In the genomic region with DNA sequence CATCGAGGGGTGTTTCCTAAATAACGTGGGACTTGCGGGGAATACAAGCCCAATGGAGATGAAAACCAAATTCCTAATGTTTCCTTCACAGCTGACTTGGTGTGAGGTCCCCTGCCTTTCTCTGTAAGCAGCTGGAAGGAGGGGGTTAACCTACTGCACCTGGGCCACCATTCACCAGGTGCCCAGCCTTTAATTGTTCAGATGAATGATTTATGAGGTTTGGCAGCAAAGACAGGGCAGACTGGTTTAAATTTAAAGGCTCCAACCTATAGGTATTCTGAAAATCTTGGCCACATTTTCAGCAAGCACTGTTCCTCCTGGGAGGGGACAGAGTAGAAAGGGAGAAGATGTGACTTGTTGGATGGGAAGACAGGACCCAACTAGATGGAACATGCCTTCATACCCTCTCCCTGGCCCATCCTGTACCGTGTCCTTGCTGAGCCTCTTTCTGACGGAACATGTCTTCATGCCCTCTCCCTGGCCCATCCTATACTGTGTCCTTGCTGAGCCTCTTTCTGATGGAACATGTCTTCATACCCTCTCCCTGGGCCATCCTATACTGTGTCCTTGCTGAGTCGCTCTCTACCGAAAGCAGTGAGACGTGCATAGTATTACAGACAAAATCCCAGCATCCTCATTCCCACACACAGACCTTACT, we compare ENCODE assay signal across 21 mouse cellular contexts.
A peak's percentile ranks its signal among the peaks of the same experiment; 100 is the strongest.
DNase-seq lines count a peak whose midpoint lies in the region; ATAC-seq lines count a peak whose summit lies in the region.
"Had no signal": no experiment of that assay in that cellular context is flagged by ENCODE, and none has a peak within 500 bp of the region (broad histone marks: within the 10 kb centered on the region; RNA-seq: fewer than 3 reads in every experiment).

No protein-coding gene starts in this region.

- 97% methylated on average over 8 of the region's 8 CpGs for WGBS in forebrain, embryonic 13.5 days
- 91% methylated on average over 8 of the region's 8 CpGs for WGBS in forebrain, embryonic 10.5 days
- WGBS in kidney, embryonic 15.5 days, result 88% methylated on average over 8 of the region's 8 CpGs
- WGBS in embryonic facial prominence, embryonic 12.5 days, result 86% methylated on average over 8 of the region's 8 CpGs
- WGBS in limb, embryonic 12.5 days, result 70% methylated on average over 8 of the region's 8 CpGs

- 0 out of 2 replicates have a peak, but pooled peaks have one; percentile 14 for ATAC-seq in forebrain, embryonic 13.5 days
- 0 out of 2 replicates have a peak, but pooled peaks have one; percentile 50 for ATAC-seq in kidney, embryonic 15.5 days (replicated peaks; ENCODE audit: low FRiP score)
- ATAC-seq in embryonic facial prominence, embryonic 12.5 days (ENCODE audit: insufficient number of reproducible peaks, insufficient read depth, low FRiP score, low TSS enrichment), result peak; percentile 72; the same call in 1 of the 2 replicates
- ATAC-seq in limb, embryonic 12.5 days (ENCODE audit: insufficient number of reproducible peaks, insufficient read depth, low FRiP score, low TSS enrichment, low read depth), result 0 out of 2 replicates have a peak, but pooled peaks have one; percentile 15
- ATAC-seq in monocyte, adult 5-6 weeks (replicated peaks; ENCODE audit: insufficient number of reproducible peaks, low FRiP score, low TSS enrichment, poor library complexity, severe bottlenecking), result no peak

- H3K4me2 ChIP-seq in forebrain, embryonic 13.5 days, result no peak overlapping the region
- no peak overlapping the region for H3K4me2 ChIP-seq in kidney, embryonic 15.5 days
- no peak overlapping the region for H3K4me2 ChIP-seq in embryonic facial prominence, embryonic 12.5 days (replicated peaks)
- no peak overlapping the region for H3K4me2 ChIP-seq in limb, embryonic 12.5 days
- H3K4me2 ChIP-seq: hindbrain, embryonic 14.5 days; liver, embryonic 13.5 days; lung, embryonic 14.5 days; neural tube, embryonic 13.5 days had no signal

- no peaks in the 10 kb centered on the region for H3K27me3 ChIP-seq in forebrain, embryonic 13.5 days
- H3K27me3 ChIP-seq in forebrain, embryonic 10.5 days (ENCODE audit: poor library complexity, severe bottlenecking), result no peaks in the 10 kb centered on the region
- no peaks in the 10 kb centered on the region for H3K27me3 ChIP-seq in kidney, embryonic 15.5 days
- no peaks in the 10 kb centered on the region for H3K27me3 ChIP-seq in embryonic facial prominence, embryonic 12.5 days
- H3K27me3 ChIP-seq in limb, embryonic 12.5 days, result no peaks in the 10 kb centered on the region
- H3K27me3 ChIP-seq: liver, embryonic 13.5 days; neural tube, embryonic 13.5 days had no signal

- no peaks in the 10 kb centered on the region for H3K36me3 ChIP-seq in forebrain, embryonic 13.5 days (ENCODE audit: poor library complexity, severe bottlenecking)
- H3K36me3 ChIP-seq in forebrain, embryonic 10.5 days (replicated peaks), result no peaks in the 10 kb centered on the region
- no peaks in the 10 kb centered on the region for H3K36me3 ChIP-seq in kidney, embryonic 15.5 days
- no peaks in the 10 kb centered on the region for H3K36me3 ChIP-seq in embryonic facial prominence, embryonic 12.5 days
- no peaks in the 10 kb centered on the region for H3K36me3 ChIP-seq in limb, embryonic 12.5 days
- H3K36me3 ChIP-seq: liver, embryonic 13.5 days; neural tube, embryonic 13.5 days had no signal

- no peak overlapping the region for H3K4me3 ChIP-seq in forebrain, embryonic 13.5 days
- no peak overlapping the region for H3K4me3 ChIP-seq in forebrain, embryonic 10.5 days
- no peak overlapping the region for H3K4me3 ChIP-seq in kidney, embryonic 15.5 days (replicated peaks)
- H3K4me3 ChIP-seq in embryonic facial prominence, embryonic 12.5 days, result no peak overlapping the region
- H3K4me3 ChIP-seq in limb, embryonic 12.5 days (replicated peaks), result no peak overlapping the region
- H3K4me3 ChIP-seq: left cerebral cortex, adult 2 months; liver, embryonic 13.5 days; megakaryocyte, embryonic 14.5 days; myocyte; neural tube, embryonic 13.5 days had no signal

- no peak for DNase-seq in forebrain, embryonic 10.5 days (ENCODE audit: extremely low spot score, low spot score)
- no peak for DNase-seq in kidney, adult 18-20 months
- DNase-seq in lung, adult 18-20 months, result no peak
- DNase-seq: adrenal gland, postnatal 25 days; cerebellum, adult 9-10 months; kidney, postnatal 36 days; liver, embryonic 13.5 days; lung, embryonic 14.5 days; midbrain, embryonic 14.5 days; thymus, adult 2 months; thymus, postnatal 4 days had no signal

- no peaks in the 10 kb centered on the region for H3K9me3 ChIP-seq in forebrain, embryonic 13.5 days (replicated peaks)
- no peaks in the 10 kb centered on the region for H3K9me3 ChIP-seq in forebrain, embryonic 10.5 days
- H3K9me3 ChIP-seq in kidney, embryonic 15.5 days (replicated peaks), result no peaks in the 10 kb centered on the region
- no peaks in the 10 kb centered on the region for H3K9me3 ChIP-seq in embryonic facial prominence, embryonic 12.5 days
- no peaks in the 10 kb centered on the region for H3K9me3 ChIP-seq in limb, embryonic 12.5 days
- H3K9me3 ChIP-seq: liver, embryonic 13.5 days; megakaryocyte, embryonic 14.5 days; neural tube, embryonic 13.5 days had no signal

- peaks cover 5% of the 10 kb centered on the region; the same call in 1 of the 2 replicates for H3K4me1 ChIP-seq in forebrain, embryonic 13.5 days
- H3K4me1 ChIP-seq in forebrain, embryonic 10.5 days, result peaks cover 15% of the 10 kb centered on the region
- peaks cover 16% of the 10 kb centered on the region for H3K4me1 ChIP-seq in kidney, embryonic 15.5 days
- peaks cover 13% of the 10 kb centered on the region; the same call in 1 of the 2 replicates for H3K4me1 ChIP-seq in embryonic facial prominence, embryonic 12.5 days
- peaks cover 34% of the 10 kb centered on the region for H3K4me1 ChIP-seq in limb, embryonic 12.5 days (replicated peaks)
- H3K4me1 ChIP-seq: liver, embryonic 13.5 days; neural tube, embryonic 13.5 days had no signal

- no peak overlapping the region for H3K27ac ChIP-seq in forebrain, embryonic 13.5 days
- H3K27ac ChIP-seq in forebrain, embryonic 10.5 days, result no peak overlapping the region
- H3K27ac ChIP-seq in kidney, embryonic 15.5 days, result no peak overlapping the region
- H3K27ac ChIP-seq in embryonic facial prominence, embryonic 12.5 days, result no peak overlapping the region
- 0 out of 2 replicates have a peak overlapping the region, but pooled peaks have one; percentile 9 for H3K27ac ChIP-seq in limb, embryonic 12.5 days
- H3K27ac ChIP-seq: hindbrain, embryonic 14.5 days; left cerebral cortex, adult 2 months; liver, embryonic 13.5 days; neural tube, embryonic 13.5 days had no signal

- H3K9ac ChIP-seq in forebrain, embryonic 13.5 days, result no peak overlapping the region
- H3K9ac ChIP-seq in kidney, embryonic 15.5 days, result no peak overlapping the region
- H3K9ac ChIP-seq in embryonic facial prominence, embryonic 12.5 days, result no peak overlapping the region
- H3K9ac ChIP-seq in limb, embryonic 12.5 days (replicated peaks), result no peak overlapping the region
- H3K9ac ChIP-seq: hindbrain, embryonic 14.5 days; liver, embryonic 13.5 days; lung, embryonic 14.5 days; neural tube, embryonic 13.5 days had no signal
